Mouse (Mus musculus) urinary bladder, postnatal 4 days (tissue): ENCODE data around the gene Zfp777.

Source experiments
- DNase-seq, 2 experiments: peaks; one replicate each; pipeline ENCODE4 v3.0.0; 2021 to 2022; ENCODE audit warnings: low spot score in 2 of 2

Gene Zfp777

GRCm38 (mm10) chr6:48048426-48049272, at the start of gene Zfp777:
Gene Zfp777, minus strand, starts transcription at chr6:48048911.
- peak; percentile 82 to 85 for DNase-seq

- no peak for DNase-seq
Measured at GRCm38 (mm10) chr6:48086957-48087715, 38.4 kb upstream of the Zfp777 start.

- peak; percentile 87 to 90 for DNase-seq
Measured at GRCm38 (mm10) chr6:48086471-48086878, 37.8 kb upstream of the Zfp777 start, which contains the start of gene Zfp746. Gene Zfp746, minus strand, starts transcription at chr6:48086593.

DNA sequence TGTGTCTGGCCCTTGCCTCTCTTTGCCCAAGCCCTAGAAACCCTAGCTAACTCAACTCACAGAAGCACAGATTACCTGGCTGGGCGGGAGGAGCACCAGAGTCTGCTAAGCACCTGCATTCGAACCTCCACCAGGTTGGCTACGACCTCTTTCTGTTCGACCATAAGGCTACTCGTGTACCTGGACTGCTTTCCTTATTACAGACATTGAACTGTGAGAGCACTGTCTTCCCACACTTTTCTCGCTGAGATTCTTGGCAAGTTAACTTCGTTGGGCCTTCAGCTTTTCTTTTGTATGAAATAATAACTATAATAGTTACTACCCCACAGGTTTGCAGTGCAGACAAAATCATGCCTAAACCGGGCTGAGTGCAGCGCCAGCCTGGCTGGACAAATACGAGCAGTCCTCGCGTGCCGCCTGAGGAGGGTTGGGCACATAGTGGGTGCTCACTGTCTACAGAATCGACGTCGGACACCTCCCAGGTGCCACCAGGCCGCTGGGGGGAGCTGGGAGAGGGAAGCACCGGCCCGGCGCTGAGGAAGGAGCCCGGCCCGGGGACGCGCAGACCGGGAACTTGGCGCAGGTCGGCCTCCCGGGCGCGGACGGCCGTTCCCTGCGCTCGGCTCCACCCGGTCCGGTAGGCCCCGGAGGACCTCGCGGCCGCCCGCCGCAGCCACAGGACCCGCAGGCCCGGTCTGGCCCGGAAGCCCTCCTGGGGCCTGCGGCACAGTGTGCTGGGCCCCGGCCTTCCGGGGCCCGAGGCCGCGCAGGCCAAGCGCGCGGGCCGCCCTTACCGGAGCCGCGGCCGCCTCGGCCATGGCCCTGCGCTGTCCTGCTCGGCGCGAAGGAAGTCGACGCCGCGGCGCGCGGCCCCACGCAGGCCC, 37.1 kb upstream of the Zfp777 start:
- DNase-seq: peak; percentile 68 to 70

DNA sequence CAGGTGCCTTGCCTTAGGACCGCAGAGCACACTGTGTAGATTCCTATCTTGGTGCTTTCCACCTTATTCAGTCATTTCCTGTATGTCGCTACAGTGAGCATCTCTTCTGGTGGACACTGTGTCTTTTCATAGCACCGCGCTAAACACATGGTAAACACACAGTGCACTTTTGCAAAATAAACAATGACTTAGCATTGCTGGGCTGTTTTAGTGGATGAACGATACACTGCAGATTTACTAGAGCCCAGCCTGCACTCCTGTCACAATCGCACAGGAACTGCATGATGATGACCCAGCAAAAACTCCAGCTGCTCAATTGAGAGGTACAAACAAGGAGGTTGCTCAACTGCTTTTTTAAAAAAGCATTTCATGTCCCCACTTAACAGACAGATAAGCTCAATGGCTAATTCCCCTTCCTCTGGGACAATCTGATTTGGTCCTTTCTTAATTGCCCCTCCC, 35.1 kb upstream of the Zfp777 start:
- DNase-seq: no peak

DNA sequence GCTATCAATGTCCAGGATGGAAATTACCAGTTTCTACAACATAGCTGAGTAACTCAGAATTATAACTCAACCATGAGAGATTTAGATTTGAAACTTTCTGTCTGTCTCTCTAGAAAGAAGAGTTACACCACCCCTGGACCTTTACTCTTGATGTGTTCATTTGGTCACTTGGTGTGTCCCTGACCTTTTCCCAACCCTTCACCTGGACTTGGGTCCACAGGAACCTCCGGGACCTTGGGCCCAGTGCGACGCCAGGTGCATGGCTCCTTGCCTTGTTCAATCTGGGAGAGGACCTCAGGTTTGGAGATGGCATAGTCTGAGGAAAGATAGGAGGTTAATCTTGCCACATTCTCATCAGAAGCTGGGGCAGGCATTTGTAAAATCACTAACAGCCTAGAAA, 33.2 kb upstream of the Zfp777 start:
- no peak for DNase-seq

DNA sequence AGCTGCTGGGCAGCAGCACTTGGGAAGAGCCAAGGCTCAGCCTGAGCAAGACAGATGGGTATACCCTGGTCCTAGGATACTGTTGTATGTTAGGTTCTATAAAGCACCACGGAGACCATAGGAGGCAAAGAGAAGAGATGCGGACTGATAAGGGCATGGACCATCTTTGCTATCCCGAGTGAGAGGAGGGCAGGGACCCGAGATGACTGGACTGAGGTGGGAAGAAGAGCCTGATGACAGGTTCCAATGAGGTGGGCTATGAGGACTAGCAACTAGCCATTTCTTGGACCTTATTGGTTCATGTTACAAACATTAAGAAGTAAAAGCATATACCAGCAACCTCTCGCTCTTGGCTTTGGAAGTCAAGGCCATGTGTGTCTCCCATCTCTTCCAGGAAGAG, 32.3 kb upstream of the Zfp777 start:
- DNase-seq: no peak

- no peak for DNase-seq
Measured at GRCm38 (mm10) chr6:48073316-48073715, 24.6 kb upstream of the Zfp777 start.

GRCm38 (mm10) chr6:48067492-48067891, 18.8 kb upstream of the Zfp777 start:
- DNase-seq: no peak

DNA sequence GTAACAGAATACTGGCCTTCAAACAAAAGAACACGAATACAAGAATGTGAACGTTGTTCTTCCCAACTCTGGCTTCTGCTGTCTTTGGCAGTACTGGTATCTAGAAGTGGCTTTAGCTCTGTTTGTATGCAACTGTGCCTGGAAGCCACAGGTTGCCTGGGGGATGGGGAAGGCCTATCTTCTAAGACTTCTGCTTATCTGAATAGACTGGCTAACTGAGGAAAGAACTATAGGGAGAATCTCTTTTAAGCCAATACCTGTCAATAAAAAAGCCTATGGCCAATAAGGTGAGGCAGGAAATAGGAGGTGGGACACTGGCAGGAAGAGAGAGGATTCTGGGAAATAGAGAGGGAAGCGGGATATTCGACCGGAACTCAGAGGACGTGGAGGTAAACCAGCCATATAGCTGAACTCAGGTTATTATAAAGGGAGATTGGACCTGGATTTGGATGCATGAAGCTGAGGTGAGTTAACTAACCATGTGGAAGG, 16.9 kb upstream of the Zfp777 start:
- DNase-seq: no peak

DNA sequence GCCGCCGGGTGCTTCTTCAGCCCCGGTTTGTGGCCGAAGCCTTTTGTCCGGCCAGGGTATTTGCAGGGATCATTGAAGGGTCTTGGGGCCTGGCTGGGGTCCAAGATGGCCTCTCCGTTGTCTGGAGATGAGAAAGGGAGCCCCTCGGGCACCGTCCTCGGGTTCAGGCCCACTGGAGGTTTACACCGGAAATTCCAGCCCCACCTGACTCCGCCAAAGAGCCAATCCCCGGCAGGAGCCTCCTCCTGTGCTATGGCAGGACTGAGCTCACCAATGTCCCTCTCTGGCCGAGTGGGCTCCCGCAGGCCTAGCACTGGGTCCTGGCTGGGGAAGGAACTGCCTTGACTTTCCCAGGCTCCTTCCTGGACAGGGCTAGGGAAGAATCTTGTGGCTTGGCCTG, 15.7 kb upstream of the Zfp777 start:
- no peak for DNase-seq

DNA sequence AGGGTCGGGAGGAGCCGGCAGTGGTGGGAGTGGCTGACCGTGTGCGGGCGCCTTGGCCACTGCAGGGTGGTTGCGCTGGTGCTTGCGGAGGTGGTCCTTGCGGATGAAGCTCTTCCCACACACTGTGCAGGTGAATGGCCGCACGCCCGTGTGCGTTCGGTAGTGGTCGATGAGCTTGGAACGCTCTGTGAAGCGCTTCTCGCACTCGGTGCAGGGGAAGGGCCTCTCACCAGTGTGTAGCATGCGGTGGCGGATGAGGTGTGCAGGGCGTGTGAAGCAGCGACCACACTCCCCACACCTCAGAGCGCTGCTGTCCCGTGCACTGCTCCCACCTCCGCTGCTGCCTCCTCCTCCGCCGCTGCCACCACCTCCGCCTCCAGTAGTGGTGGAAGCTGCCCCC, 15.2 kb upstream of the Zfp777 start:
- DNase-seq: no peak

GRCm38 (mm10) chr6:48060895-48061294, 12.2 kb upstream of the Zfp777 start:
- no peak for DNase-seq

GRCm38 (mm10) chr6:48060421-48060820, 11.7 kb upstream of the Zfp777 start:
- no peak for DNase-seq

- no peak for DNase-seq
Measured at GRCm38 (mm10) chr6:48052136-48052535, 3.4 kb upstream of the Zfp777 start.

DNA sequence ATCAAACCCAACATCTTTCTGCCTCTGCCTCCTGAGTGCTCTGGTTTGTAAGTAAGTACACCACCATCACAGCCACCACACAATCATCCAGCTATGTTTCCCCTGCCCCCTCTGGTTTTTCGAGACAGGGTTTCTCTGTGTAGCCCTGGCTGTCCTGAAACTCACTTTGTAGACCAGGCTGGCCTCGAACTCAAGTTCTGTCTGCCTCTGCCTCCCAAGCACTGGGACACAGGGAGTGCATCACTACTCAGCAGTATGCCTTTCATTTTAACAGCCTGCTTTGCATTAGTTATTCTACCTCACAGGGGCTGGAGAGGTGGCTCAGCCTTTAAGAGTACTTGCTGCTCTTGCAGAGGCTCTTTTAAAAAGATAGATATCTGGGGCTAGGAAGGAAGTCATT, 3.0 kb upstream of the Zfp777 start:
- DNase-seq: no peak

GRCm38 (mm10) chr6:48049273-48050065, 758 bp upstream of the Zfp777 start:
- DNase-seq: no peak

- DNase-seq: peak in 1 of 2 experiments; percentile 42
Measured at GRCm38 (mm10) chr6:48047450-48048351, 1.0 kb downstream of the Zfp777 start.

GRCm38 (mm10) chr6:48047114-48047449, 1.6 kb downstream of the Zfp777 start:
- DNase-seq: no peak

DNA sequence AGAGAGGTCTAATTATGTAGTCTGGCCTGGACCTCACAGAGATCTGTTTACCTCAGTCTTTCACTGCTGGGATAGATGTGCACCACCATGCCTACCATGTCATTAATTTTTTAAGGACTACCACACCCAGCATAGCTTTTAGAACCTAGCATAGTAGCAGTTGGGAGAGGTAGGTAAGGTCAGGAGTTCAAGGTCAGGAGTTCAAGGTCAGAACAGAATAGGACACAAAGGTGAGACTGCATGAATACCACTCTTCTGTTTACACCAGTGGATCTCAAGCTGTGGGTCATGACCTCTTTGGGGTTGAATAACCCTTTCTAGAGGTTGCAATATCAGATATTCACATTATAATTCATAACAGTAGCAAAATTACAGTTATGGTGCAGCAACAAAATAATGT, 16.1 kb downstream of the Zfp777 start:
- DNase-seq: no peak
